Comparison of ENCODE assay signal across 10 mouse cellular contexts in the genomic region with DNA sequence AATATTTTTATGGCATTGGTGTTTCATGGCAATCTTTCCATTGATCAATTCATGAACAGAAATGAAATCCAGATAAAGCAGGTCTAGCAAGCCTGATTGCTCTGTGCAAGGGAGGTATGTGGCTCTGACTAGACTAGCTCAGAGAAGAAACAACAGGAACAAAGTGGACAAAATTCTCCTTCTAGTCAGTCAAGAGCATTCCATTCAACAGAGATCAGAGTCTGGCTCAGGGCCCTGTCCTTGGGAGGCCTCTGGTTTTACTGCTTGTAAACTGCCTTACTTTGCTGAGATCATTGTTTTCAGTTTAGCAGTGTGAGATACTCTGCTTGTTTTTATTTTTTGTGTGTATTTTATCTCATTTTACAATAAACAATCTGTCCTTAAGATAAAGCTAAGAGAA.
DNase-seq lines count a peak whose midpoint lies in the region; ATAC-seq and TF ChIP-seq lines count a peak whose summit lies in the region.
"Had no signal": no experiment of that assay in that cellular context is flagged by ENCODE, and none has a peak within 500 bp of the region (broad histone marks: within the 10 kb centered on the region; RNA-seq: fewer than 3 reads in every experiment).

No protein-coding gene starts in this region.

- no peak overlapping the region for H3K27ac ChIP-seq in heart, adult 2 months
- no peak overlapping the region for H3K27ac ChIP-seq in midbrain, embryonic 15.5 days
- H3K27ac ChIP-seq: liver, embryonic 14.5 days had no signal

- no peak for ATAC-seq in midbrain, embryonic 15.5 days (replicated peaks)

- H3K27me3 ChIP-seq in heart, adult 2 months (ENCODE audit: control insufficient read depth, insufficient read depth, low read length) = no peaks in the 10 kb centered on the region
- H3K27me3 ChIP-seq in midbrain, embryonic 15.5 days (replicated peaks) = no peaks in the 10 kb centered on the region

- DNase-seq in urinary bladder, adult 18-20 months (ENCODE audit: low spot score in 2 of 2) = peak; percentile 1
- DNase-seq in urinary bladder, postnatal 10 days (ENCODE audit: low spot score) = no peak
- peak; percentile 27 to 29 for DNase-seq in heart, adult 2 months
- peak; percentile 14 for DNase-seq in kidney, postnatal 14 days
- DNase-seq in thymus, postnatal 36 days = no peak
- no peak for DNase-seq in frontal cortex, postnatal 10 days (ENCODE audit: low spot score in 2 of 2)
- DNase-seq in cerebellum, adult 8-10 months = no peak

- H3K4me2 ChIP-seq in midbrain, embryonic 15.5 days = no peak overlapping the region

- H3K9me3 ChIP-seq in midbrain, embryonic 15.5 days = no peaks in the 10 kb centered on the region
- H3K9me3 ChIP-seq: G1E had no signal

- H3K4me3 ChIP-seq in heart, adult 2 months = no peak overlapping the region
- H3K4me3 ChIP-seq in midbrain, embryonic 15.5 days = no peak overlapping the region

- TF ChIP-seq CTCF in heart, adult 2 months (IDR thresholded peaks at IDR 0.05) = no peak

- no peaks in the 10 kb centered on the region for H3K4me1 ChIP-seq in heart, adult 2 months (ENCODE audit: control insufficient read depth, insufficient read depth, low read length)
- no peaks in the 10 kb centered on the region for H3K4me1 ChIP-seq in midbrain, embryonic 15.5 days

- no peaks in the 10 kb centered on the region for H3K79me2 ChIP-seq in heart, adult 2 months (replicated peaks; ENCODE audit: control insufficient read depth, insufficient read depth, low read length)

- intact Hi-C loops in heart, adult 2 months (cut with DNase I) = no loop called here

- no peak for TF ChIP-seq POLR2A in heart, adult 2 months (IDR thresholded peaks at IDR 0.05; ENCODE audit: insufficient read depth, low read depth, low read length)

- no peaks in the 10 kb centered on the region for H3K36me3 ChIP-seq in heart, adult 2 months (ENCODE audit: control insufficient read depth, insufficient read depth, low read length)
- H3K36me3 ChIP-seq in midbrain, embryonic 15.5 days (replicated peaks) = no peaks in the 10 kb centered on the region
- H3K36me3 ChIP-seq: G1E had no signal

- no peak for TF ChIP-seq EP300 in heart, adult 2 months (IDR thresholded peaks at IDR 0.05; ENCODE audit: insufficient read depth, low read depth, low read length)

- H3K9ac ChIP-seq in heart, adult 2 months (ENCODE audit: low read depth, low read length) = no peak overlapping the region
- H3K9ac ChIP-seq in midbrain, embryonic 15.5 days = no peak overlapping the region
- H3K9ac ChIP-seq: liver, embryonic 14.5 days had no signal

Comparison
In these comparisons a context has a peak if more than half of its experiments do, and no peak if none do; other contexts are left out.
1. DNase-seq: peak in urinary bladder, adult 18-20 months (2 of 2), heart, adult 2 months (2 of 2) and kidney, postnatal 14 days (single experiment); none in urinary bladder, postnatal 10 days (single experiment), thymus, postnatal 36 days (0 of 2), frontal cortex, postnatal 10 days (0 of 2) and cerebellum, adult 8-10 months (single experiment).